Mouse (Mus musculus): Measurements from ENCODE around the gene Hist1h1a. TPM values are rescaled to one million over a fixed set of nuclear protein-coding genes. Genes with fewer than 3 reads are reported as not detected.
"Not testable (repeated sequence)": the region's sequence is repeated elsewhere in the genome, so short reads cannot be mapped to it uniquely, and the experiment has no call there.

Gene Hist1h1a
- polyA plus RNA-seq, 1 experiment from 2014 or later, result 1.4 TPM

DNA sequence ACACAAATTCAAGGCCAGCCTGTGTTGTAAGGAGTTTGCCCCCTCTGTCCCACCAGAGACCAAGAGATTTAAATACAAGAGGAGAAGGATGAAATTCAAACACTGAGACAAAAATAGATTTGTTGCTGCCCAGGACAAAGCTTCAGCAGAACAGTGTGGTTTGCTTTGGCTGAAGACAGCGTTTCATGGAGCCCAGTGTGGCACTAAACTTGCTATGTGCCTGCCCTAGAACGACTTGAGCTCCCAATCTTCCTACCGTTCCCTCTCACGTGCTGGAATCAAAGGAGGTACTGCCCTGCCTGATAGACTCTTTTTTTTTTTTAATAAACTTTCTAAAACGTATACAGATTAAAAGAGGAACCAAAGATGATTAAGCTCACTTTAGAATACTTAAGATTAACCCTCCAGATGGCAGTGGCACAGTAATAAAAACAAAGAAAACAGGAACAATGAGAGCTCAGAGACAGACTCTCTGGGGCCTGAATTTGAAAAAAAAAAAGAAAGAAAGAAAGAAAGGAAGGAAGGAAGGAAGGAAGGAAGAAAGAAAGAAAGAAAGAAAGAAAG, 5.5 kb downstream of the Hist1h1a start:
- Histone ChIP-seq H3K27me3 (ENCODE audit: insufficient read depth, poor library complexity, severe bottlenecking) (no peaks in the 10 kb centered on the region), H3K27ac (no peak overlapping the region), H3K36me3 (no peaks in the 10 kb centered on the region), H3K4me1 (peaks cover 12% of the 10 kb centered on the region), H3K4me3 (no peak overlapping the region), H3K9me3 (no peaks in the 10 kb centered on the region)
- 47% methylated on average over 5 of the region's 5 CpGs for WGBS
- DNase-seq (ENCODE audit: low spot score), result no peak

- 85% methylated on average over 2 of the region's 2 CpGs for WGBS
Observed at GRCm38 (mm10) chr13:23769613-23770012, 6.1 kb downstream of the Hist1h1a start, which contains the start of gene Trim38. Gene Trim38, plus strand, starts transcription at chr13:23769913.

DNA sequence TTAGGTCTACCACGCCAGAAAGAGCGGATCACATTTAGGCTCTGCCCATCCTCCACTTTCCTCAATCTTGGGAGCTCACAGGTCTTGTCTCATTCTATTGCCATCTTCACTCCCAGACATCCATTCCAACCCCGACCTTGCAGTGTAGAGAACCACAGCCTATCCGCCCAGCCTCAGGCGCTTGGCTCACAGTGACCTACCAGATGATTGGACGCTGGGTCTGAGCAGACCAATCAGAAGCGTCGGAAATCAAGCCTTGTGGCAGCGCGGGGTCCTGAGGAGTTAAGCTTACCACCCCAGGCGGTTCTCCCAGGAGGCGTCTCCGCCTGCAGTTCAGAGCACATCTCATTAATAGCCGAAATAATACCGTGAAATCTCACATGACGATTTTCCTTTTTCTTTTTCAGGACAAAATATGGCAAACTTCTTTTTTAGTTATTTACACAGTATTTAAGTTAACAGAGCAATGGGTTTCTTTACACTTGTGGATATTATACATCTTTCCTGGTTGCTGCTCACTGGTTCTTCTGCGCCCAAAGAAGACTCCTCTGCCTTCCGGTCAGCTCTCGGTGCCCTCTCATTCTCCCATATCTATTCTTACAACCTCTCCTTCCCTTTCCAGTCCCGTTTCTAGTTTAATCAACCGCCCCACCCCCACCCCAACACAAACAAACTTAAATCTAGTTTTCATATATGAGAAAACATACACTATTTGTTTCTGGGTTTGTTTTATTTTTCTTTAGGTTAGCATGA, 9.3 kb downstream of the Hist1h1a start:
- DNase-seq (ENCODE audit: low spot score), result peak; percentile 93
- H3K4me1 ChIP-seq, result peaks cover 7% of the 10 kb centered on the region; the same call in 1 of the 2 replicates
- H3K27ac ChIP-seq, result peak overlapping the region; percentile 67
- H3K27me3 ChIP-seq (ENCODE audit: insufficient read depth, poor library complexity, severe bottlenecking), result no peaks in the 10 kb centered on the region
- WGBS, result 12% methylated on average over 21 of the region's 21 CpGs
- H3K4me3 ChIP-seq, result peak overlapping the region; percentile 47
- no peaks in the 10 kb centered on the region for H3K9me3 ChIP-seq
- H3K36me3 ChIP-seq, result no peaks in the 10 kb centered on the region

More at GRCm38 (mm10) chr13:23769613-23770012, 6.1 kb downstream of the Hist1h1a start, which contains the start of gene Trim38:
- H3K4me3 ChIP-seq; H3K4me1 ChIP-seq; DNase-seq (ENCODE audit: low spot score); H3K27ac ChIP-seq; H3K36me3 ChIP-seq; H3K27me3 ChIP-seq (ENCODE audit: insufficient read depth, poor library complexity, severe bottlenecking); H3K9me3 ChIP-seq: not testable (repeated sequence)

DNA sequence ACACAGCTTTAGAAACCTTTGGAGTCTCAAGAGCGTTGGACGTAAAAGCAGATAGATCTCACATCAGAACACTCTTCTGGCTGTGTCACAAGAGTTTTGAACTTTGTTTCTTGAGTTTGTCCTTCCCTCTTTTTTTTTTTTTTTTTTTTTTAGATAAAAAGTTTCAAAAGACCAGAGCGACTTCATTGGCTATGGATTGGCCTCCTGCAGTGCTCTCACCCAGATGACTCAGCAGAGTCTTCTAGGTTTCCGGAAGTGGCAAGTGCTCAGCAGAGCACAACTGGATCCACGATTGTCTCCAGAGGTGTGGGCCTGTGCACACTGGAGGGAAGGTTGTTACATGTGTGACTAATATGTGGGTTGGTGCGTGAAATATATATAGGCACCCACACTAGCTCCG, 14.9 kb downstream of the Hist1h1a start:
- 91% methylated on average over 7 of the region's 7 CpGs for WGBS
- H3K4me3 ChIP-seq, result no peak overlapping the region
- H3K27ac ChIP-seq, result no peak overlapping the region
- H3K36me3 ChIP-seq, result no peaks in the 10 kb centered on the region
- no peaks in the 10 kb centered on the region for H3K4me1 ChIP-seq
- no peaks in the 10 kb centered on the region for H3K9me3 ChIP-seq
- no peak for DNase-seq (ENCODE audit: low spot score)
- H3K27me3 ChIP-seq (ENCODE audit: insufficient read depth, poor library complexity, severe bottlenecking), result no peaks in the 10 kb centered on the region

DNA sequence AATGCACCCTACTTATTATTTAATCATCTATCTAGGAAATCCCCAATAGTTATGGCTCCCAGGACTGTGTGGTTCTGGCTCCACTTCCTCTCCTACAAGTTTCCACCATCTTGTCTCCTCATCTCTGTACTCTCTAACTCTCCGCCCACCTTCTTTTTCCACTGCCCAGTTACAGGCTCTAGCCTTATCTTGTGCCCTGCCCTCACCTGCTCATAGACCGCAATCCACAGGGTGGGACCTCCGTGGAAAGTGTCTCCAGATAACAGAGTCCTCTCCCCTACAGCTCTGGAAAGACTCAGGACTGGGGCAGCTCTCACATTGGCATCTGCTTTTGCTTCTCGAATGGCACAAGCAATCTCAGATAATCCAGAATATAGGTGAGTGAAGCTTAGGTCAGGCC, 15.6 kb downstream of the Hist1h1a start:
- Histone ChIP-seq H3K4me3 (no peak overlapping the region), H3K27me3 (ENCODE audit: insufficient read depth, poor library complexity, severe bottlenecking) (no peaks in the 10 kb centered on the region), H3K36me3 (no peaks in the 10 kb centered on the region), H3K4me1 (no peaks in the 10 kb centered on the region), H3K27ac (no peak overlapping the region), H3K9me3 (no peaks in the 10 kb centered on the region)
- WGBS, result 57% methylated on average over 4 of the region's 4 CpGs
- DNase-seq (ENCODE audit: low spot score), result no peak

GRCm38 (mm10) chr13:23792520-23792919, 29.1 kb downstream of the Hist1h1a start:
- H3K4me1 ChIP-seq, result no peaks in the 10 kb centered on the region
- DNase-seq (ENCODE audit: low spot score), result no peak
- H3K27me3 ChIP-seq (ENCODE audit: insufficient read depth, poor library complexity, severe bottlenecking), result no peaks in the 10 kb centered on the region
- H3K9me3 ChIP-seq, result no peaks in the 10 kb centered on the region
- H3K36me3 ChIP-seq, result no peaks in the 10 kb centered on the region
- H3K4me3 ChIP-seq, result no peak overlapping the region
- H3K27ac ChIP-seq, result no peak overlapping the region
- 36% methylated on average over 2 of the region's 2 CpGs for WGBS

DNA sequence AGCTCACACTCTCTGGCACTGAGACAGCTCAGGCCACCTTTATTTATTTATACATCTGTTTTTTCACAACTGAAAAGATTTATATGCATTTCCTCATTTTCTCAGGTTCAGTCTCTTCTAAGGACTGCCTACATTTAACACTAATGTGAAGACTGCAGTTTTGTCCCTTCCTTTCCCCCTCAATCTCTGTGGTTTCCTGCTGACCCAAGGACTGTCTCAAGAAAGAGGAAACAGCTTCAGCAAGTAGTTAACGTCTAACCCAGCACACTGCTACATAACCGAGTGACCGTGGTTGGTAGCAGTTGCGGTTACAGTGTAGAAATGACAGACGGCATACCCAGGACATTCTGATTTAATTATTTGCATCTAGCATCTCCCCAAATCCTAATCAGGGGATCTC, 35.9 kb downstream of the Hist1h1a start:
- Histone ChIP-seq H3K27me3 (ENCODE audit: insufficient read depth, poor library complexity, severe bottlenecking) (no peaks in the 10 kb centered on the region), H3K36me3 (no peaks in the 10 kb centered on the region), H3K4me1 (0 out of 2 replicates have a peak, but pooled peaks cover 4% of the 10 kb centered on the region), H3K9me3 (no peaks in the 10 kb centered on the region), H3K4me3 (no peak overlapping the region), H3K27ac (no peak overlapping the region)
- no peak for DNase-seq (ENCODE audit: low spot score)
- WGBS, result 70% methylated on average over 5 of the region's 5 CpGs

GRCm38 (mm10) chr13:23804532-23804931, 41.1 kb downstream of the Hist1h1a start:
- no peak for DNase-seq (ENCODE audit: low spot score)
- 82% methylated on average over 2 of the region's 2 CpGs for WGBS

GRCm38 (mm10) chr13:23806422-23807052, 43.1 kb downstream of the Hist1h1a start, which contains the start of gene Slc17a2:
Gene Slc17a2, plus strand, starts transcription at chr13:23806993.
- no peak for DNase-seq (ENCODE audit: low spot score)
- H3K4me1 ChIP-seq, result 0 out of 2 replicates have a peak, but pooled peaks cover 4% of the 10 kb centered on the region
- H3K27ac ChIP-seq, result no peak within 1 kb of the TSS
- no peaks in the 10 kb centered on the region for H3K27me3 ChIP-seq (ENCODE audit: insufficient read depth, poor library complexity, severe bottlenecking)
- WGBS, result 81% methylated on average over 15 of the region's 15 CpGs
- H3K36me3 ChIP-seq, result no peaks in the 10 kb centered on the region
- no peak within 1 kb of the TSS for H3K4me3 ChIP-seq
- H3K9me3 ChIP-seq, result no peaks in the 10 kb centered on the region

More at GRCm38 (mm10) chr13:23804532-23804931, 41.1 kb downstream of the Hist1h1a start:
- H3K36me3 ChIP-seq, result no peaks in the 10 kb centered on the region
- no peaks in the 10 kb centered on the region for H3K9me3 ChIP-seq
- 0 out of 2 replicates have a peak, but pooled peaks cover 4% of the 10 kb centered on the region for H3K4me1 ChIP-seq
- no peak overlapping the region for H3K27ac ChIP-seq
- H3K4me3 ChIP-seq, result no peak overlapping the region
- H3K27me3 ChIP-seq (ENCODE audit: insufficient read depth, poor library complexity, severe bottlenecking), result no peaks in the 10 kb centered on the region

Small RNAs within 50 kb of the gene (microRNA-seq; reads per million reads assigned to microRNA genes)
- gene Gm44314 (not detected), gene Gm44484 (not detected)

Other genes with a start within 250 kb of the Hist1h1a start
- gene Hist1h4h, start 232.6 kb upstream of the Hist1h1a start, polyA plus RNA-seq (2016; fragmentation: Nextera tagmentation; extraction: Ambion mirVana), result 2.5 and 2.8 TPM in 2 replicates
- gene Hist1h2af, start 229.8 kb upstream of the Hist1h1a start, polyA plus RNA-seq (2016; fragmentation: Nextera tagmentation; extraction: Ambion mirVana), result 1.7 and 4.9 TPM in 2 replicates
- gene Hist1h3g, start 228.2 kb upstream of the Hist1h1a start, polyA plus RNA-seq (2016; fragmentation: Nextera tagmentation; extraction: Ambion mirVana), result 3.2 and 3.5 TPM in 2 replicates
- gene Hist1h2bh, start 220.3 kb upstream of the Hist1h1a start, polyA plus RNA-seq (2016; fragmentation: Nextera tagmentation; extraction: Ambion mirVana), result 0.22 and 0.73 TPM in 2 replicates
- 0.31 and 0.99 TPM in 2 replicates for gene Hist1h3f, start 219.6 kb upstream of the Hist1h1a start, polyA plus RNA-seq (2016; fragmentation: Nextera tagmentation; extraction: Ambion mirVana)
- gene Hist1h4f, start 212.0 kb upstream of the Hist1h1a start, polyA plus RNA-seq (2016; fragmentation: Nextera tagmentation; extraction: Ambion mirVana), result 0.51 TPM in 1 of 2 replicates, not detected in the other
- 0.17 and 0.36 TPM in 2 replicates for gene Hist1h1d, start 210.4 kb upstream of the Hist1h1a start, polyA plus RNA-seq (2016; fragmentation: Nextera tagmentation; extraction: Ambion mirVana)
- 3.0 and 3.5 TPM in 2 replicates for gene Hist1h3e, start 201.3 kb upstream of the Hist1h1a start, polyA plus RNA-seq (2016; fragmentation: Nextera tagmentation; extraction: Ambion mirVana)
- 39.9 and 49.4 TPM in 2 replicates for gene Hist1h2ae, start 192.4 kb upstream of the Hist1h1a start, polyA plus RNA-seq (2016; fragmentation: Nextera tagmentation; extraction: Ambion mirVana)
- 2.8 and 4.8 TPM in 2 replicates for gene Hist1h2bg, start 192.3 kb upstream of the Hist1h1a start, polyA plus RNA-seq (2016; fragmentation: Nextera tagmentation; extraction: Ambion mirVana)
- gene Hist1h2bf, start 189.5 kb upstream of the Hist1h1a start, polyA plus RNA-seq (2016; fragmentation: Nextera tagmentation; extraction: Ambion mirVana), result 1.1 and 1.8 TPM in 2 replicates
- gene Hist1h2ad, start 189.3 kb upstream of the Hist1h1a start, polyA plus RNA-seq (2016; fragmentation: Nextera tagmentation; extraction: Ambion mirVana), result 0.54 and 1.1 TPM in 2 replicates
- gene Hist1h3d, start 187.9 kb upstream of the Hist1h1a start, polyA plus RNA-seq (2016; fragmentation: Nextera tagmentation; extraction: Ambion mirVana), result 1.4 and 5.3 TPM in 2 replicates
- 41.9 and 60.3 TPM in 2 replicates for gene Hist1h4d, start 182.1 kb upstream of the Hist1h1a start, polyA plus RNA-seq (2016; fragmentation: Nextera tagmentation; extraction: Ambion mirVana)
- 1.2 and 1.9 TPM in 2 replicates for gene Hist1h2be, start 142.5 kb upstream of the Hist1h1a start, polyA plus RNA-seq (2016; fragmentation: Nextera tagmentation; extraction: Ambion mirVana)
- 9.5 and 11.1 TPM in 2 replicates for gene Hist1h1e, start 141.1 kb upstream of the Hist1h1a start, polyA plus RNA-seq (2016; fragmentation: Nextera tagmentation; extraction: Ambion mirVana)
- 0.63 and 0.84 TPM in 2 replicates for gene Hist1h2ac, start 79.7 kb upstream of the Hist1h1a start, polyA plus RNA-seq (2016; fragmentation: Nextera tagmentation; extraction: Ambion mirVana)
- gene Hist1h2bc, start 79.5 kb upstream of the Hist1h1a start, polyA plus RNA-seq (2016; fragmentation: Nextera tagmentation; extraction: Ambion mirVana), result 24.3 and 29.4 TPM in 2 replicates
- 0.24 TPM in 1 of 2 replicates, not detected in the other for gene Hist1h1t, start 67.9 kb upstream of the Hist1h1a start, polyA plus RNA-seq (2016; fragmentation: Nextera tagmentation; extraction: Ambion mirVana)
- 3.2 and 3.3 TPM in 2 replicates for gene Hist1h4c, start 65.2 kb upstream of the Hist1h1a start, polyA plus RNA-seq (2016; fragmentation: Nextera tagmentation; extraction: Ambion mirVana)
- 5.2 and 8.3 TPM in 2 replicates for gene Hfe, start 52.8 kb upstream of the Hist1h1a start, polyA plus RNA-seq (2016; fragmentation: Nextera tagmentation; extraction: Ambion mirVana)
- 17.2 TPM in 2 replicates for gene Hist1h1c, start 24.9 kb upstream of the Hist1h1a start, polyA plus RNA-seq (2016; fragmentation: Nextera tagmentation; extraction: Ambion mirVana)
- gene Hist1h3c, start 18.1 kb upstream of the Hist1h1a start, polyA plus RNA-seq (2016; fragmentation: Nextera tagmentation; extraction: Ambion mirVana), result 4.2 and 4.4 TPM in 2 replicates
- 1.4 and 2.9 TPM in 2 replicates for gene Hist1h2bb, start 16.9 kb upstream of the Hist1h1a start, polyA plus RNA-seq (2016; fragmentation: Nextera tagmentation; extraction: Ambion mirVana)
- 16.1 and 23.3 TPM in 2 replicates for gene Hist1h2ab, start 12.5 kb upstream of the Hist1h1a start, polyA plus RNA-seq (2016; fragmentation: Nextera tagmentation; extraction: Ambion mirVana)
- gene Hist1h3b, start 11.4 kb upstream of the Hist1h1a start, polyA plus RNA-seq (2016; fragmentation: Nextera tagmentation; extraction: Ambion mirVana), result 2.6 and 3.2 TPM in 2 replicates
- gene Hist1h4b, start 6.7 kb upstream of the Hist1h1a start, polyA plus RNA-seq (2016; fragmentation: Nextera tagmentation; extraction: Ambion mirVana), result 3.4 and 4.4 TPM in 2 replicates
- gene Hist1h4a, start 2.4 kb upstream of the Hist1h1a start, polyA plus RNA-seq (2016; fragmentation: Nextera tagmentation; extraction: Ambion mirVana), result 0.28 TPM in 1 of 2 replicates, not detected in the other
- 2.0 and 3.2 TPM in 2 replicates for gene Hist1h3a, start 1.3 kb upstream of the Hist1h1a start, polyA plus RNA-seq (2016; fragmentation: Nextera tagmentation; extraction: Ambion mirVana)
- 0.14 TPM in 1 of 2 replicates, not detected in the other for gene Trim38, start 6.2 kb downstream of the Hist1h1a start, polyA plus RNA-seq (2016; fragmentation: Nextera tagmentation; extraction: Ambion mirVana)
- gene Slc17a2, start 43.3 kb downstream of the Hist1h1a start, polyA plus RNA-seq (2016; fragmentation: Nextera tagmentation; extraction: Ambion mirVana), result 0.09 TPM in 1 of 2 replicates, not detected in the other
- not detected in 2 replicates for gene Slc17a3, start 75.8 kb downstream of the Hist1h1a start, polyA plus RNA-seq (2016; fragmentation: Nextera tagmentation; extraction: Ambion mirVana)
- not detected in 2 replicates for gene Slc17a1, start 104.1 kb downstream of the Hist1h1a start, polyA plus RNA-seq (2016; fragmentation: Nextera tagmentation; extraction: Ambion mirVana)
- 0.10 TPM in 1 of 2 replicates, not detected in the other for gene Slc17a4, start 151.3 kb downstream of the Hist1h1a start, polyA plus RNA-seq (2016; fragmentation: Nextera tagmentation; extraction: Ambion mirVana)
- not detected in 2 replicates for gene Hist1h2ba, start 170.5 kb downstream of the Hist1h1a start, polyA plus RNA-seq (2016; fragmentation: Nextera tagmentation; extraction: Ambion mirVana)
- not detected in 2 replicates for gene Hist1h2aa, start 170.8 kb downstream of the Hist1h1a start, polyA plus RNA-seq (2016; fragmentation: Nextera tagmentation; extraction: Ambion mirVana)
- gene Scgn, start 227.5 kb downstream of the Hist1h1a start, polyA plus RNA-seq (2016; fragmentation: Nextera tagmentation; extraction: Ambion mirVana), result 0.13 and 0.23 TPM in 2 replicates